ENCODE assay signal across 8 mouse cellular contexts in the genomic region with DNA sequence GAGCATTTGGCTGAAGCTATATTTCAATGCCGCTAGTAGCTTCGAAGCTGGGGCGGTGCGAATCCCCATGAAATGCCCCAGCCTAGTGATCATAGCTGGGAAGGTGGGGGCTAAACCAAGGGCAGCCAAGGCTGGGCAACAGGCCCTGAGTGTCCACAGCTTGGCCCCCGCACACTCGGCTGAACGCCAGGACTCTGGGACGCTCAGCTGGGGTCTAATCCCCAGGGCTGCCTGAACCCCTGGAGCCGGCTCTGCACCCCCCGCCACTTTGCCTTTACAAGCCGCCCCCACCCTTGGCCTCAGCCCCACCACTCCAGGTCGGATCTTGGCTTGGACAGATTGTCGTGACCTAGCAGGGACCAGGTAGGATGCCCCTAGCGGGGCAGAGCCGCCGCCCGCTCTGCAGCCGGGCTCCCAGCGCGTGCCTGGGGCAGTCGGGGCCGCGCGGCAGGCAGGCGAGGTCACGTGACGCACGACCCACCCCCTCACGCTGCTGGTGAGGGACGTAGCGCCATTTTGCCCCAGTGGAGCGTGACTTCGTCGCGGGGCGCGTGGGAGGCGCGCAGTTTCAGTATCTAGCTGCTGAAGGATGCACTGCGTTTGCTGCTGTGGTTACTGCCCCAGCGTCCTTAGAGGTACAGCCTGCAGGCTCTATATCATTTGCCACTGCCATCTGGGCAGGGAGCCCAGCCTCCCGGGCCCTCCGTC. TPM values are rescaled to one million over a fixed set of nuclear protein-coding genes. Genes with fewer than 3 reads are reported as not detected.
DNase-seq lines count a peak whose midpoint lies in the region; ATAC-seq and TF ChIP-seq lines count a peak whose summit lies in the region.

No protein-coding gene starts in this region.

- H3K9me3 ChIP-seq in ES-E14 (ENCODE audit: control insufficient read depth, insufficient read depth, low read depth, low read length): no peaks in the 10 kb centered on the region
- H3K9me3 ChIP-seq in hindbrain, embryonic 11.5 days (ENCODE audit: control insufficient read depth, low read length): no peaks in the 10 kb centered on the region
- H3K9me3 ChIP-seq in lung, embryonic 14.5 days (ENCODE audit: low read depth, low read length): no peaks in the 10 kb centered on the region

- H3K4me2 ChIP-seq in hindbrain, embryonic 11.5 days (replicated peaks; ENCODE audit: low read depth, low read length): peak overlapping the region; percentile 90
- peak overlapping the region; percentile 97 for H3K4me2 ChIP-seq in lung, embryonic 14.5 days

- peak overlapping the region; percentile 6; the same call in 1 of the 2 replicates for H3K9ac ChIP-seq in ES-E14 (ENCODE audit: insufficient read depth, low read depth, low read length, poor library complexity, severe bottlenecking)
- H3K9ac ChIP-seq in hindbrain, embryonic 11.5 days (ENCODE audit: low read depth, low read length): peak overlapping the region; percentile 54
- H3K9ac ChIP-seq in lung, embryonic 14.5 days: peak overlapping the region; percentile 41

- H3K27me3 ChIP-seq in hindbrain, embryonic 11.5 days (ENCODE audit: control insufficient read depth, insufficient read depth, low read length): peaks cover 17% of the 10 kb centered on the region
- H3K27me3 ChIP-seq in lung, embryonic 14.5 days (ENCODE audit: insufficient read depth, low read length): peaks cover 34% of the 10 kb centered on the region

- peaks cover 0 to 2% of the 10 kb centered on the region in 2 experiments; a peak in 1 of 4 replicates for H3K4me1 ChIP-seq in ES-E14 (ENCODE audit: control insufficient read depth in 2 of 2, insufficient read depth in 2 of 2, low read length in 2 of 2, poor library complexity in 1 of 2)
- peaks cover 7% of the 10 kb centered on the region; the same call in 1 of the 2 replicates for H3K4me1 ChIP-seq in hindbrain, embryonic 11.5 days (replicated peaks; ENCODE audit: control insufficient read depth, insufficient read depth, low read length)
- H3K4me1 ChIP-seq in lung, embryonic 14.5 days (ENCODE audit: insufficient read depth): peaks cover 12% of the 10 kb centered on the region; the same call in 1 of the 2 replicates

- DNase-seq in ES-E14 (ENCODE audit: low read depth, low spot score): peak; percentile 60
- peak; percentile 92 for DNase-seq in cerebellum, adult 9-11 months
- DNase-seq in frontal cortex, postnatal 10 days (ENCODE audit: low spot score in 2 of 2): peak; percentile 87 to 90
- peak; percentile 88 for DNase-seq in hindbrain, embryonic 11.5 days (ENCODE audit: low spot score)
- DNase-seq in layer of hippocampus, adult 9-11 months: peak; percentile 93
- peak; percentile 85 for DNase-seq in lung, embryonic 14.5 days
- DNase-seq in testis, postnatal 14 days (ENCODE audit: low spot score): peak; percentile 87

- H3K36me3 ChIP-seq in ES-E14 (ENCODE audit: control insufficient read depth, insufficient read depth, low read length, poor library complexity, severe bottlenecking): no peaks in the 10 kb centered on the region
- no peaks in the 10 kb centered on the region for H3K36me3 ChIP-seq in hindbrain, embryonic 11.5 days (ENCODE audit: control insufficient read depth, insufficient read depth, low read length)
- no peaks in the 10 kb centered on the region for H3K36me3 ChIP-seq in lung, embryonic 14.5 days (ENCODE audit: insufficient read depth)

- WGBS in hindbrain, embryonic 11.5 days: 3% methylated on average over 36 of the region's 43 CpGs
- 3% methylated on average over 43 of the region's 43 CpGs for WGBS in lung, embryonic 14.5 days

- peak; percentile 92 for ATAC-seq in hindbrain, embryonic 11.5 days (ENCODE audit: low FRiP score)
- ATAC-seq in lung, embryonic 14.5 days (ENCODE audit: insufficient read depth): peak; percentile 93
- peak; percentile 89 for ATAC-seq in neutrophil, adult 5-6 weeks (ENCODE audit: extremely low read depth, insufficient number of reproducible peaks, low FRiP score, poor library complexity, severe bottlenecking)

- in situ Hi-C loops in ES-E14 (cut with MboI; ENCODE audit: low sequenced_read_pairs in 2 of 2, unreplicated experiment in 2 of 2): no loop called here

- peak overlapping the region; percentile 43 to 57 for H3K4me3 ChIP-seq in ES-E14 (ENCODE audit: insufficient read depth in 1 of 2, low read depth in 1 of 2, low read length in 2 of 2, poor library complexity in 1 of 2, severe bottlenecking in 1 of 2)
- H3K4me3 ChIP-seq in hindbrain, embryonic 11.5 days (ENCODE audit: low read depth, low read length): peak overlapping the region; percentile 45
- H3K4me3 ChIP-seq in lung, embryonic 14.5 days (ENCODE audit: low read depth, low read length): peak overlapping the region; percentile 48

- no peak overlapping the region for H3K27ac ChIP-seq in ES-E14 (ENCODE audit: insufficient read depth, low read depth, low read length, poor library complexity, severe bottlenecking)
- peak overlapping the region; percentile 30; the same call in 1 of the 2 replicates for H3K27ac ChIP-seq in hindbrain, embryonic 11.5 days (ENCODE audit: low read depth, low read length)
- H3K27ac ChIP-seq in lung, embryonic 14.5 days (ENCODE audit: low read depth): no peak overlapping the region

- peak; percentile 53 for TF ChIP-seq CTCF in lung, embryonic 14.5 days (IDR thresholded peaks at IDR 0.05; ENCODE audit: low read depth)

TF ChIP-seq in ES-E14, 5 proteins besides CTCF, POLR2A, EP300 and RAD21:
- TF ChIP-seq ZNF384 (IDR thresholded peaks at IDR 0.05; ENCODE audit: low read depth, low read length) (no peak), MAFK (IDR thresholded peaks at IDR 0.05; ENCODE audit: insufficient read depth, low read depth, low read length) (no peak), ZC3H11A (IDR thresholded peaks at IDR 0.05; ENCODE audit: borderline replicate concordance, low read depth, low read length) (no peak), HCFC1 (IDR thresholded peaks at IDR 0.05; ENCODE audit: borderline replicate concordance, insufficient read depth, low read length) (no peak), CHD2 (IDR thresholded peaks at IDR 0.05; ENCODE audit: low read depth, low read length) (no peak)

RNA-seq across cellular contexts. Expression of gene Gpr176, which starts 0.5 kb away (rescaled TPM):
- total RNA-seq in ES-E14 (2012; rRNA removed): 0.22 and 0.26 TPM in 2 replicates
- 0.59 and 0.82 TPM in 2 replicates for polyA plus RNA-seq in hindbrain, embryonic 11.5 days (2014; fragmentation: Nextera tagmentation; extraction: Ambion mirVana)
- 0.26 TPM in 1 of 2 replicates, not detected in the other for polyA plus RNA-seq in lung, embryonic 14.5 days (2014; fragmentation: Nextera tagmentation; extraction: Ambion mirVana)
- total RNA-seq in neutrophil, adult 5-6 weeks (2017): 0.12 TPM in 2 replicates

RNA-seq across cellular contexts. Expression of gene Eif2ak4, which starts 14.7 kb away (rescaled TPM):
- total RNA-seq in ES-E14 (2012; rRNA removed): 8.1 and 10.5 TPM in 2 replicates
- 11.0 and 11.7 TPM in 2 replicates for polyA plus RNA-seq in hindbrain, embryonic 11.5 days (2014; fragmentation: Nextera tagmentation; extraction: Ambion mirVana)
- 14.5 and 15.4 TPM in 2 replicates for polyA plus RNA-seq in lung, embryonic 14.5 days (2014; fragmentation: Nextera tagmentation; extraction: Ambion mirVana)
- total RNA-seq in neutrophil, adult 5-6 weeks (2017): 31.9 and 32.7 TPM in 2 replicates
